9 mouse cellular contexts compared by ENCODE assay signal in genomic region chr8:122526526-122527170, GRCm38 (mm10). TPM values are rescaled to one million over a fixed set of nuclear protein-coding genes. Genes with fewer than 3 reads are reported as not detected.
DNase-seq lines count a peak whose midpoint lies in the region; ATAC-seq lines count a peak whose summit lies in the region.
"Had no signal": no experiment of that assay in that cellular context is flagged by ENCODE, and none has a peak within 500 bp of the region (broad histone marks: within the 10 kb centered on the region; RNA-seq: fewer than 3 reads in every experiment).

No protein-coding gene starts in this region.

- H3K9ac ChIP-seq in liver, embryonic 11.5 days (ENCODE audit: low read depth, low read length), result 0 out of 2 replicates have a peak overlapping the region, but pooled peaks have one; percentile 4
- H3K9ac ChIP-seq in intestine, embryonic 16.5 days (ENCODE audit: low read depth, low read length), result no peak overlapping the region
- H3K9ac ChIP-seq in liver, embryonic 13.5 days, result peak overlapping the region; percentile 67

- H3K27me3 ChIP-seq in liver, embryonic 11.5 days (replicated peaks; ENCODE audit: control insufficient read depth, insufficient read depth, low read length), result no peaks in the 10 kb centered on the region
- H3K27me3 ChIP-seq in intestine, embryonic 16.5 days (replicated peaks; ENCODE audit: control insufficient read depth, insufficient read depth, low read length), result no peaks in the 10 kb centered on the region
- no peaks in the 10 kb centered on the region for H3K27me3 ChIP-seq in liver, embryonic 13.5 days

- H3K4me1 ChIP-seq in liver, embryonic 11.5 days (replicated peaks; ENCODE audit: control insufficient read depth, insufficient read depth, low read length), result peaks cover 61% of the 10 kb centered on the region
- peaks cover 48% of the 10 kb centered on the region for H3K4me1 ChIP-seq in intestine, embryonic 16.5 days (ENCODE audit: control insufficient read depth, insufficient read depth, low read length)
- peaks cover 94% of the 10 kb centered on the region for H3K4me1 ChIP-seq in liver, embryonic 13.5 days (replicated peaks)

- peaks cover 10% of the 10 kb centered on the region for H3K36me3 ChIP-seq in liver, embryonic 11.5 days (ENCODE audit: control insufficient read depth, insufficient read depth, low read length)
- H3K36me3 ChIP-seq in intestine, embryonic 16.5 days (ENCODE audit: control insufficient read depth, insufficient read depth, low read length), result no peaks in the 10 kb centered on the region
- H3K36me3 ChIP-seq in liver, embryonic 13.5 days, result peaks cover 46% of the 10 kb centered on the region

- H3K27ac ChIP-seq in liver, embryonic 11.5 days (ENCODE audit: low read depth, low read length), result peak overlapping the region; percentile 67
- H3K27ac ChIP-seq in intestine, embryonic 16.5 days (ENCODE audit: low read length), result peak overlapping the region; percentile 66
- H3K27ac ChIP-seq in liver, embryonic 13.5 days, result peak overlapping the region; percentile 86

- no peak overlapping the region for H3K4me3 ChIP-seq in liver, embryonic 11.5 days (ENCODE audit: low read depth, low read length)
- no peak overlapping the region for H3K4me3 ChIP-seq in intestine, embryonic 16.5 days (ENCODE audit: low read length)
- no peak overlapping the region for H3K4me3 ChIP-seq in liver, embryonic 13.5 days (replicated peaks)

- H3K4me2 ChIP-seq in liver, embryonic 11.5 days, result no peak overlapping the region
- no peak overlapping the region for H3K4me2 ChIP-seq in intestine, embryonic 16.5 days (ENCODE audit: low read depth, low read length)
- H3K4me2 ChIP-seq in liver, embryonic 13.5 days, result peak overlapping the region; percentile 65; the same call in 1 of the 2 replicates

- ATAC-seq in liver, embryonic 11.5 days (replicated peaks; ENCODE audit: low FRiP score), result no peak
- ATAC-seq in intestine, embryonic 16.5 days, result no peak
- no peak for ATAC-seq in liver, embryonic 13.5 days (ENCODE audit: low read depth)

- H3K9me3 ChIP-seq in liver, embryonic 11.5 days (ENCODE audit: control insufficient read depth, low read length), result no peaks in the 10 kb centered on the region
- no peaks in the 10 kb centered on the region for H3K9me3 ChIP-seq in intestine, embryonic 16.5 days (ENCODE audit: control insufficient read depth, low read length)
- H3K9me3 ChIP-seq in liver, embryonic 13.5 days (replicated peaks), result no peaks in the 10 kb centered on the region

- WGBS in liver, embryonic 11.5 days, result 58% methylated on average over 7 of the region's 7 CpGs
- WGBS in intestine, embryonic 16.5 days, result 42% methylated on average over 7 of the region's 7 CpGs
- 48% methylated on average over 7 of the region's 7 CpGs for WGBS in liver, embryonic 13.5 days (ENCODE audit: insufficient replicate concordance)

- no peak for DNase-seq in liver, embryonic 11.5 days (ENCODE audit: low spot score)
- DNase-seq in liver, result no peak
- no peak for DNase-seq in liver, embryonic 13.5 days
- DNase-seq in thymus, postnatal 14 days, result peak; percentile 42
- DNase-seq in adrenal gland, postnatal 4 days (ENCODE audit: low spot score in 2 of 2), result no peak
- no peak for DNase-seq in ovary, postnatal 10 days (ENCODE audit: low spot score)
- DNase-seq in urinary bladder, postnatal 25 days (ENCODE audit: low spot score), result no peak
- DNase-seq: right cerebral cortex, adult 18-20 months had no signal

RNA-seq across cellular contexts. Expression of gene Piezo1, which starts 24.5 kb away (rescaled TPM):
- 29.7 and 45.8 TPM in 2 replicates for polyA plus RNA-seq in liver, embryonic 11.5 days (2014; fragmentation: Nextera tagmentation; extraction: Ambion mirVana)
- polyA plus RNA-seq in intestine, embryonic 16.5 days (2015; fragmentation: Nextera tagmentation; extraction: Ambion mirVana), result 9.8 and 11.3 TPM in 2 replicates
- polyA plus RNA-seq in liver, embryonic 13.5 days (2015; fragmentation: Nextera tagmentation; extraction: Ambion mirVana), result 13.9 and 14.2 TPM in 2 replicates
- 10 to 100 TPM; 49.0 to 52.1 TPM for total RNA-seq in adrenal gland, postnatal 4 days (2021)

RNA-seq across cellular contexts. Expression of gene Cdt1, which starts 41.2 kb away (rescaled TPM):
- 93.2 and 98.2 TPM in 2 replicates for polyA plus RNA-seq in liver, embryonic 11.5 days (2014; fragmentation: Nextera tagmentation; extraction: Ambion mirVana)
- polyA plus RNA-seq in intestine, embryonic 16.5 days (2015; fragmentation: Nextera tagmentation; extraction: Ambion mirVana), result 36.2 and 40.0 TPM in 2 replicates
- polyA plus RNA-seq in liver, embryonic 13.5 days (2015; fragmentation: Nextera tagmentation; extraction: Ambion mirVana), result 60.6 and 64.3 TPM in 2 replicates
- 10 to 100 TPM; 33.2 to 36.6 TPM for total RNA-seq in adrenal gland, postnatal 4 days (2021)

RNA-seq across cellular contexts. Expression of gene Aprt, which starts 50.1 kb away (rescaled TPM):
- 400 and 425 TPM in 2 replicates for polyA plus RNA-seq in liver, embryonic 11.5 days (2014; fragmentation: Nextera tagmentation; extraction: Ambion mirVana)
- polyA plus RNA-seq in intestine, embryonic 16.5 days (2015; fragmentation: Nextera tagmentation; extraction: Ambion mirVana), result 736 and 778 TPM in 2 replicates
- polyA plus RNA-seq in liver, embryonic 13.5 days (2015; fragmentation: Nextera tagmentation; extraction: Ambion mirVana), result 198 and 218 TPM in 2 replicates
- 10 to 100 TPM; 93.4 to 98.6 TPM for total RNA-seq in adrenal gland, postnatal 4 days (2021)

RNA-seq across cellular contexts. Expression of gene Ctu2, which starts 50.7 kb away (rescaled TPM):
- 51.9 and 55.6 TPM in 2 replicates for polyA plus RNA-seq in liver, embryonic 11.5 days (2014; fragmentation: Nextera tagmentation; extraction: Ambion mirVana)
- polyA plus RNA-seq in intestine, embryonic 16.5 days (2015; fragmentation: Nextera tagmentation; extraction: Ambion mirVana), result 37.9 and 43.6 TPM in 2 replicates
- polyA plus RNA-seq in liver, embryonic 13.5 days (2015; fragmentation: Nextera tagmentation; extraction: Ambion mirVana), result 26.7 and 29.3 TPM in 2 replicates
- 10 to 100 TPM; 27.7 to 37.0 TPM for total RNA-seq in adrenal gland, postnatal 4 days (2021)

RNA-seq across cellular contexts. Expression of gene Rnf166, which starts 50.8 kb away (rescaled TPM):
- 24.7 and 26.8 TPM in 2 replicates for polyA plus RNA-seq in liver, embryonic 11.5 days (2014; fragmentation: Nextera tagmentation; extraction: Ambion mirVana)
- 29.2 and 30.4 TPM in 2 replicates for polyA plus RNA-seq in intestine, embryonic 16.5 days (2015; fragmentation: Nextera tagmentation; extraction: Ambion mirVana)
- 12.2 and 13.7 TPM in 2 replicates for polyA plus RNA-seq in liver, embryonic 13.5 days (2015; fragmentation: Nextera tagmentation; extraction: Ambion mirVana)
- total RNA-seq in adrenal gland, postnatal 4 days (2021), result 10 to 100 TPM; 47.5 to 53.7 TPM
